ENCODE assay signal across 9 mouse cellular contexts in genomic region chr7:126285293-126286211, GRCm38 (mm10). TPM values are rescaled to one million over a fixed set of nuclear protein-coding genes. Genes with fewer than 3 reads are reported as not detected.
DNase-seq lines count a peak whose midpoint lies in the region; ATAC-seq and TF ChIP-seq lines count a peak whose summit lies in the region.
"Had no signal": no experiment of that assay in that cellular context is flagged by ENCODE, and none has a peak within 500 bp of the region (broad histone marks: within the 10 kb centered on the region; RNA-seq: fewer than 3 reads in every experiment).

No protein-coding gene starts in this region.

- H3K27me3 ChIP-seq in liver, postnatal 0 days (ENCODE audit: insufficient read depth, low read length): no peaks in the 10 kb centered on the region
- H3K27me3 ChIP-seq: embryonic facial prominence, embryonic 12.5 days had no signal

- peaks cover 9% of the 10 kb centered on the region for H3K36me3 ChIP-seq in liver, postnatal 0 days (replicated peaks; ENCODE audit: insufficient read depth, low read length)

- TF ChIP-seq CTCF in liver, postnatal 0 days (IDR thresholded peaks at IDR 0.05; ENCODE audit: low read depth): no peak

- WGBS in liver, postnatal 0 days (ENCODE audit: insufficient replicate concordance): 47% methylated on average over 12 of the region's 12 CpGs

- peak overlapping the region; percentile 44; the same call in 1 of the 2 replicates for H3K9ac ChIP-seq in liver, postnatal 0 days (replicated peaks)
- H3K9ac ChIP-seq: embryonic facial prominence, embryonic 12.5 days had no signal

- peak overlapping the region; percentile 51 for H3K4me2 ChIP-seq in liver, postnatal 0 days (ENCODE audit: low read depth, low read length)
- H3K4me2 ChIP-seq: embryonic facial prominence, embryonic 12.5 days had no signal

- H3K9me3 ChIP-seq in liver, postnatal 0 days (ENCODE audit: low read length): no peaks in the 10 kb centered on the region
- H3K9me3 ChIP-seq: embryonic facial prominence, embryonic 12.5 days had no signal

- peak overlapping the region; percentile 79 for H3K27ac ChIP-seq in liver, postnatal 0 days (ENCODE audit: low read depth)
- H3K27ac ChIP-seq: embryonic facial prominence, embryonic 12.5 days had no signal

- no peak for TF ChIP-seq EP300 in liver, postnatal 0 days (IDR thresholded peaks at IDR 0.05; ENCODE audit: low read depth)

- peaks cover 44% of the 10 kb centered on the region for H3K4me1 ChIP-seq in liver, postnatal 0 days (ENCODE audit: insufficient read depth)
- H3K4me1 ChIP-seq: embryonic facial prominence, embryonic 12.5 days had no signal

- H3K4me3 ChIP-seq in liver, postnatal 0 days (ENCODE audit: low read depth, low read length): no peak overlapping the region
- H3K4me3 ChIP-seq: embryonic facial prominence, embryonic 12.5 days had no signal

- peak; percentile 70 for DNase-seq in liver, postnatal 0 days
- DNase-seq in liver: no peak
- DNase-seq in adrenal gland, postnatal 14 days: peak; percentile 80
- DNase-seq in gastrocnemius, postnatal 10 days: peak; percentile 53
- DNase-seq in kidney, postnatal 14 days: peak; percentile 53
- peak; percentile 86 for DNase-seq in lung, postnatal 14 days
- DNase-seq in spleen, postnatal 14 days (ENCODE audit: low spot score in 2 of 2): peak; percentile 52 to 66
- no peak for DNase-seq in yolk sac, embryonic 10.5 days (ENCODE audit: low spot score)

- ATAC-seq in liver, postnatal 0 days: peak; percentile 70

RNA-seq across cellular contexts. Expression of gene Sbk1, which starts 13.1 kb away (rescaled TPM):
- polyA plus RNA-seq in liver, postnatal 0 days (2015; fragmentation: Nextera tagmentation; extraction: Ambion mirVana): 5.2 and 6.5 TPM in 2 replicates
- 45.1 and 50.2 TPM in 2 replicates for total RNA-seq in adrenal gland, postnatal 14 days (2021)
- 10 to 100 TPM; 35.2 to 38.0 TPM for total RNA-seq in gastrocnemius, postnatal 10 days (2021)

Comparison
In these comparisons a context has a peak if more than half of its experiments do, and no peak if none do; other contexts are left out.
1. DNase-seq: peak in liver, postnatal 0 days (single experiment), adrenal gland, postnatal 14 days (single experiment), gastrocnemius, postnatal 10 days (single experiment), kidney, postnatal 14 days (single experiment), lung, postnatal 14 days (single experiment) and spleen, postnatal 14 days (2 of 2); none in liver (single experiment) and yolk sac, embryonic 10.5 days (single experiment).